Mouse (Mus musculus) erythroblast, embryonic 14.5 days (primary cell): ENCODE measurements at regions not wholly inside any gene's neighbourhood (a gene's known extent, or its start where the extent isn't known, plus 50 kb on each side); places are given as distances from the start of the nearest gene placed in this dataset.

Source experiments
- GATA1 ChIP-seq: IDR thresholded peaks from 2 replicates; pipeline ENCODE4 v1.6.1; 2012; ENCODE audit warnings: low read length, inconsistent platforms, mixed read lengths
- TAL1 ChIP-seq: IDR thresholded peaks from 3 replicates; pipeline ENCODE4 v1.6.1; 2012; ENCODE audit warnings: low read length, inconsistent platforms, mixed read lengths

DNA sequence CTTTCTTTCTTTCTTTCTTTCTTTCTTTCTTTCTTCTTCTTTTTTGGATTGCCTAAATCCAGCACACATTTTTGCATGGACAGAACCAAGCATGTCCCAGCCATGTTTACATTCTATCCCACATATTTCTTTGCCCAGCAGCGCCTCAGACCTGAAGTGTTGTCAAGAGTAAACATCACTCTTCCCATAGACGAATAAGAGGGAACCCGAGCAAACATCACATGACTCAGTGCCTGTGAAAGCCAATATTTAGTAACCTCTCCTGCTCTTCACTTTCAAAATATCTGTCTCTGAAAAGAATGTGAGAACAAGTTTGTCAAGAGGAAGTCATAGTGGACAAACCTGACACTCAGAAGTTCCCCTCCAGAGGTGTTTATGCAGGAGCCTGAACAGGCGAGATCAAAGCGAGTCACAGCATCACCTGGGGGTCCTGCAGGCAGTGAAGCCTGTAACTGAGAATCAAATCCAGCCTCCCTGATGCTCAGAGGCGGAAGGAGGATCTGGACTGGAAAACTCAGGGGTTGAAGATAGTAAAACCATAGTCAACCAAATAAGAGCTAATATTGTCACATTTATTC is 102.1 kb upstream of the Mctp2 start:
- no peak for TF ChIP-seq GATA1
- TF ChIP-seq TAL1, result no peak
